Mouse (Mus musculus) neural tube, embryonic 12.5 days (tissue): ENCODE measurements around the gene Spice1. TPM values are rescaled to one million over a fixed set of nuclear protein-coding genes. Genes with fewer than 3 reads are reported as not detected.

Source experiments
- ATAC-seq: fragments of 200-750 bp; cut with Nextera tagmentation; 2 replicates; pipeline ENCODE4 v1.8.0; 2017; ENCODE audit warnings: low read depth, mild to moderate bottlenecking, moderate TSS enrichment, moderate library complexity; ENCODE audit not compliant: low FRiP score
- H3K27ac ChIP-seq: fragments of 300-500 bp; sonication (generic); 2 replicates; pipeline ENCODE4 v1.5.1; 2016
- H3K27me3 ChIP-seq: fragments of 300-500 bp; sonication (generic); replicated peaks from 2 replicates; pipeline ENCODE4 v1.6.1; 2016; ENCODE audit warnings: mild to moderate bottlenecking
- H3K36me3 ChIP-seq: fragments of 300-500 bp; sonication (generic); 2 replicates; pipeline ENCODE4 v1.6.1; 2016; ENCODE audit warnings: mild to moderate bottlenecking
- H3K4me1 ChIP-seq: fragments of 300-500 bp; sonication (generic); 2 replicates; pipeline ENCODE4 v1.6.1; 2016
- H3K4me2 ChIP-seq: fragments of 300-500 bp; sonication (generic); replicated peaks from 2 replicates; pipeline ENCODE4 v1.6.1; 2016; ENCODE audit warnings: mild to moderate bottlenecking
- H3K4me3 ChIP-seq: fragments of 300-500 bp; sonication (generic); 2 replicates; pipeline ENCODE4 v1.5.1; 2016
- H3K9ac ChIP-seq: fragments of 300-500 bp; sonication (generic); 2 replicates; pipeline ENCODE4 v1.6.1; 2016; ENCODE audit warnings: mild to moderate bottlenecking
- H3K9me3 ChIP-seq: fragments of 300-500 bp; sonication (generic); 2 replicates; pipeline ENCODE4 v1.6.1; 2016; ENCODE audit warnings: mild to moderate bottlenecking
- WGBS: fragments of 180-500 bp; shearing (Covaris S2); methylation state at CpG from one replicate; pipeline ENCODE4 v1.1.7; 2016; 5-methylcytosine and 5-hydroxymethylcytosine counted together
- polyA plus RNA-seq: library from polyadenylated mRNA; unstranded; fragments of >200 nt; fragmentation: Nextera tagmentation; extraction: Ambion mirVana; gene quantifications from 2 replicates; pipeline ENCODE4 v1.2.1, GENCODE M21; 2016

The Spice1 gene
- polyA plus RNA-seq, 1 experiment from 2014 or later: 27.6 TPM

GRCm38 (mm10) chr16:44430021-44430420, 83.1 kb downstream of the Spice1 start:
- H3K27me3 ChIP-seq: no peaks in the 10 kb centered on the region
- no peaks in the 10 kb centered on the region for H3K9me3 ChIP-seq
- no peak overlapping the region for H3K27ac ChIP-seq
- peak; percentile 74 for ATAC-seq
- H3K4me3 ChIP-seq: no peak overlapping the region
- no peaks in the 10 kb centered on the region for H3K36me3 ChIP-seq
- H3K4me2 ChIP-seq: 0 out of 2 replicates have a peak overlapping the region, but pooled peaks have one; percentile 16
- no peak overlapping the region for H3K9ac ChIP-seq
- peaks cover 4% of the 10 kb centered on the region for H3K4me1 ChIP-seq
- 45% methylated on average over 7 of the region's 7 CpGs for WGBS

GRCm38 (mm10) chr16:44434931-44435330, 88.0 kb downstream of the Spice1 start:
- H3K9ac ChIP-seq: no peak overlapping the region
- no peak overlapping the region for H3K4me2 ChIP-seq
- no peaks in the 10 kb centered on the region for H3K9me3 ChIP-seq
- peaks cover 1% of the 10 kb centered on the region for H3K4me1 ChIP-seq
- whole genome bisulfite sequencing: 89% methylated on average over 7 of the region's 7 CpGs
- no peaks in the 10 kb centered on the region for H3K27me3 ChIP-seq
- no peak overlapping the region for H3K4me3 ChIP-seq
- no peaks in the 10 kb centered on the region for H3K36me3 ChIP-seq
- no peak for ATAC-seq
- no peak overlapping the region for H3K27ac ChIP-seq

- no peak overlapping the region for H3K4me2 ChIP-seq
- no peak for ATAC-seq
- 76% methylated on average over 4 of the region's 4 CpGs for WGBS
Observed at GRCm38 (mm10) chr16:44435481-44435880, 88.6 kb downstream of the Spice1 start.

More at GRCm38 (mm10) chr16:44435481-44435880, 88.6 kb downstream of the Spice1 start:
- no peaks in the 10 kb centered on the region for H3K9me3 ChIP-seq
- no peaks in the 10 kb centered on the region for H3K27me3 ChIP-seq
- no peaks in the 10 kb centered on the region for H3K4me1 ChIP-seq
- no peak overlapping the region for H3K27ac ChIP-seq
- no peaks in the 10 kb centered on the region for H3K36me3 ChIP-seq
- H3K4me3 ChIP-seq: no peak overlapping the region
- H3K9ac ChIP-seq: no peak overlapping the region

Other genes with a start within 250 kb of the Spice1 start
- 59.2 and 72.1 TPM in 2 replicates for gene Atp6v1a, start 207.4 kb upstream of the Spice1 start, polyA plus RNA-seq
- 83.2 and 86.0 TPM in 2 replicates for gene Naa50, start 207.3 kb upstream of the Spice1 start, polyA plus RNA-seq
- 3.3 and 3.7 TPM in 2 replicates for gene Usf3, start 173.9 kb upstream of the Spice1 start, polyA plus RNA-seq
- 0.51 and 1.1 TPM in 2 replicates for gene Sidt1, start 13.9 kb upstream of the Spice1 start, polyA plus RNA-seq
- 1.0 and 1.1 TPM in 2 replicates for gene Cfap44, start 47.7 kb downstream of the Spice1 start, polyA plus RNA-seq
- 32.1 and 34.3 TPM in 2 replicates for gene Boc, start 211.8 kb downstream of the Spice1 start, polyA plus RNA-seq